Mouse (Mus musculus) CH12.LX (cell line): ENCODE measurements around the gene 4921517D22Rik. TPM values are rescaled to one million over a fixed set of nuclear protein-coding genes. Genes with fewer than 3 reads are reported as not detected.

Experiments
- DNase-seq: peaks from one replicate; pipeline ENCODE4 v3.0.0-alpha.2; 2013; ENCODE audit errors: extremely low read depth
- H3K27ac ChIP-seq: 2 replicates; pipeline ENCODE4 v1.5.1; 2012; ENCODE audit warnings: low read depth, mild to moderate bottlenecking, control low read depth, moderate library complexity; ENCODE audit not compliant: insufficient read depth
- H3K27me3 ChIP-seq: replicated peaks from 2 replicates; pipeline ENCODE3; 2012; ENCODE audit warnings: inconsistent platforms
- H3K36me3 ChIP-seq, 2 experiments: replicated peaks in 1 of 2; 2 replicates each; pipeline versions ENCODE3 to v1.6.1; 2012; ENCODE audit warnings: inconsistent platforms in 1 of 2, low read length in 1 of 2, mild to moderate bottlenecking in 1 of 2, mixed read lengths in 1 of 2, moderate library complexity in 1 of 2; ENCODE audit not compliant: control insufficient read depth in 1 of 2, insufficient read depth in 1 of 2
- H3K4me1 ChIP-seq, 2 experiments: 2 replicates each; pipeline ENCODE4 v1.6.1; 2012; ENCODE audit warnings: inconsistent platforms in 1 of 2, moderate library complexity in 1 of 2; ENCODE audit not compliant: insufficient read depth in 2 of 2, control insufficient read depth in 1 of 2
- H3K4me2 ChIP-seq: 2 replicates; pipeline ENCODE4 v1.6.1; 2012; ENCODE audit warnings: low read depth, mild to moderate bottlenecking, control low read depth; ENCODE audit not compliant: poor library complexity, insufficient read depth, severe bottlenecking
- H3K4me3 ChIP-seq, 3 experiments: fragments of 150-350 bp in 1 of 3; sonication (generic) in 1 of 3; replicated peaks in 1 of 3; 2 replicates each; pipeline versions ENCODE3 to v1.5.1; 2011 to 2012; ENCODE audit warnings: low read depth in 2 of 3, low read length in 2 of 3, mild to moderate bottlenecking in 2 of 3, moderate library complexity in 2 of 3, control low read depth in 1 of 3, improper control_type of control experiment in 1 of 3, inconsistent platforms in 1 of 3, mixed read lengths in 1 of 3; ENCODE audit not compliant: poor library complexity in 1 of 3
- H3K79me2 ChIP-seq: replicated peaks from 2 replicates; pipeline ENCODE4 v1.6.1; 2012; ENCODE audit warnings: mild to moderate bottlenecking, moderate library complexity; ENCODE audit not compliant: control insufficient read depth, poor library complexity, insufficient read depth, severe bottlenecking; ENCODE audit errors: extremely low read depth
- H3K9ac ChIP-seq: 2 replicates; pipeline ENCODE4 v1.6.1; 2012; ENCODE audit warnings: low read depth, mild to moderate bottlenecking, control low read depth, moderate library complexity; ENCODE audit not compliant: insufficient read depth
- H3K9me3 ChIP-seq: replicated peaks from 2 replicates; pipeline ENCODE3; 2012; ENCODE audit warnings: low read length, inconsistent platforms, mixed read lengths
- CHD1 ChIP-seq: IDR thresholded peaks from 2 replicates; pipeline ENCODE4 v1.6.1; 2012; ENCODE audit warnings: low read depth, low read length, improper control_type of control experiment, inconsistent platforms
- CTCF ChIP-seq, 2 experiments: IDR thresholded peaks in 1 of 2; conservative IDR thresholded peaks in 1 of 2; 2 replicates each; pipeline ENCODE4 v1.5.1; 2011 to 2012; ENCODE audit warnings: low read depth in 2 of 2, low read length in 2 of 2, improper control_type of control experiment in 1 of 2, inconsistent platforms in 1 of 2, mild to moderate bottlenecking in 1 of 2, moderate library complexity in 1 of 2
- E2F4 ChIP-seq: IDR thresholded peaks from 2 replicates; pipeline ENCODE4 v1.6.1; 2011; ENCODE audit warnings: low read depth, low read length, improper control_type of control experiment; ENCODE audit not compliant: insufficient replicate concordance
- ELF1 ChIP-seq: IDR thresholded peaks from 2 replicates; pipeline ENCODE4 v1.6.1; 2014; ENCODE audit warnings: low read depth, mild to moderate bottlenecking, inconsistent platforms, low read length, improper control_type of control experiment
- GABPA ChIP-seq: IDR thresholded peaks from 2 replicates; pipeline ENCODE4 v1.6.1; 2012; ENCODE audit warnings: low read depth, low read length, improper control_type of control experiment, inconsistent platforms; ENCODE audit not compliant: insufficient replicate concordance
- HCFC1 ChIP-seq: IDR thresholded peaks from 2 replicates; pipeline ENCODE4 v1.6.1; 2012; ENCODE audit warnings: low read depth, mild to moderate bottlenecking, inconsistent platforms, low read length, improper control_type of control experiment
- JUN ChIP-seq: IDR thresholded peaks from 2 replicates; pipeline ENCODE4 v1.6.1; 2011; ENCODE audit warnings: low read depth, mild to moderate bottlenecking, low read length, improper control_type of control experiment, moderate library complexity; ENCODE audit not compliant: insufficient read depth
- JUND ChIP-seq: conservative IDR thresholded peaks from 2 replicates; pipeline ENCODE4 v1.6.1; 2011; ENCODE audit warnings: low read depth, low read length, improper control_type of control experiment
- MAFK ChIP-seq: IDR thresholded peaks from 2 replicates; pipeline ENCODE4 v1.6.1; 2011; ENCODE audit warnings: low read length, improper control_type of control experiment; ENCODE audit not compliant: insufficient replicate concordance
- MAX ChIP-seq: IDR thresholded peaks from 2 replicates; pipeline ENCODE4 v1.6.1; 2011; ENCODE audit warnings: low read length, improper control_type of control experiment
- MAZ ChIP-seq: IDR thresholded peaks from 2 replicates; pipeline ENCODE4 v1.6.1; 2012; ENCODE audit warnings: low read depth, mild to moderate bottlenecking, inconsistent platforms, low read length, improper control_type of control experiment, moderate library complexity
- MEF2A ChIP-seq: IDR thresholded peaks from 2 replicates; pipeline ENCODE4 v1.6.1; 2014; ENCODE audit warnings: low read depth, mild to moderate bottlenecking, inconsistent platforms, low read length, improper control_type of control experiment, borderline replicate concordance
- MXI1 ChIP-seq: IDR thresholded peaks from 2 replicates; pipeline ENCODE4 v1.6.1; 2011; ENCODE audit warnings: mild to moderate bottlenecking, low read depth, low read length, improper control_type of control experiment
- MYC ChIP-seq: IDR thresholded peaks from 2 replicates; pipeline ENCODE4 v1.6.1; 2011; ENCODE audit warnings: low read depth, mild to moderate bottlenecking, improper control_type of control experiment, low read length
- NELFE ChIP-seq: IDR thresholded peaks from 2 replicates; pipeline ENCODE4 v1.6.1; 2011; ENCODE audit warnings: low read depth, low read length, improper control_type of control experiment
- NRF1 ChIP-seq: IDR thresholded peaks from 2 replicates; pipeline ENCODE4 v1.6.1; 2014; ENCODE audit warnings: low read depth, mild to moderate bottlenecking, inconsistent platforms, low read length, improper control_type of control experiment, moderate library complexity
- POLR2A ChIP-seq: IDR thresholded peaks from 2 replicates; pipeline ENCODE4 v1.6.1; 2011; ENCODE audit warnings: low read depth, mild to moderate bottlenecking, improper control_type of control experiment, low read length
- POLR2AphosphoS2 ChIP-seq: IDR thresholded peaks from 2 replicates; pipeline ENCODE4 v1.6.1; 2011; ENCODE audit warnings: low read depth, low read length, improper control_type of control experiment
- RAD21 ChIP-seq: IDR thresholded peaks from 2 replicates; pipeline ENCODE4 v1.6.1; 2011; ENCODE audit warnings: low read depth, mild to moderate bottlenecking, low read length, improper control_type of control experiment, moderate library complexity
- RCOR1 ChIP-seq: conservative IDR thresholded peaks from 2 replicates; pipeline ENCODE4 v1.6.1; 2012; ENCODE audit warnings: low read depth, mild to moderate bottlenecking, inconsistent platforms, low read length, improper control_type of control experiment
- SIN3A ChIP-seq: IDR thresholded peaks from 2 replicates; pipeline ENCODE4 v1.6.1; 2012; ENCODE audit warnings: low read length, improper control_type of control experiment, inconsistent platforms
- TBP ChIP-seq: conservative IDR thresholded peaks from 2 replicates; pipeline ENCODE4 v1.6.1; 2011; ENCODE audit warnings: low read depth, low read length, improper control_type of control experiment
- UBTF ChIP-seq: IDR thresholded peaks from 2 replicates; pipeline ENCODE4 v1.6.1; 2012; ENCODE audit warnings: low read depth, mild to moderate bottlenecking, inconsistent platforms, low read length, improper control_type of control experiment, moderate library complexity
- USF2 ChIP-seq: conservative IDR thresholded peaks from 2 replicates; pipeline ENCODE4 v1.6.1; 2011; ENCODE audit warnings: low read depth, low read length, improper control_type of control experiment
- ZC3H11A ChIP-seq: IDR thresholded peaks from 2 replicates; pipeline ENCODE4 v1.6.1; 2012; ENCODE audit warnings: low read depth, mild to moderate bottlenecking, inconsistent platforms, low read length, improper control_type of control experiment
- ZNF384 ChIP-seq: IDR thresholded peaks from 2 replicates; pipeline ENCODE4 v1.6.1; 2012; ENCODE audit warnings: low read depth, low read length, improper control_type of control experiment, inconsistent platforms
- dilution Hi-C: fragments of 300-500 bp; cut with MboI; formaldehyde crosslinking; loops from 2 replicates; pipeline ENCODE4 v1.14.3; 2020; ENCODE audit warnings: low sequenced_read_pairs; ENCODE audit not compliant: extremely low pct_unique_long_range_greater_than_20kb, extremely low pct_ligation_motif_present
- in situ Hi-C: fragments of 300-500 bp; cut with MboI; formaldehyde crosslinking; loops from 3 replicates; pipeline ENCODE4 v1.14.3; 2019; ENCODE audit warnings: low sequenced_read_pairs, low pct_ligation_motif_present, low pct_unique_long_range_greater_than_20kb, mixed read lengths
- polyA plus RNA-seq: library from polyadenylated mRNA; unstranded; fragments of >175 nt; gene quantifications from 2 replicates; pipeline ENCODE4 v1.2.1, GENCODE M21; 2012; ENCODE audit warnings: low read depth; ENCODE audit not compliant: insufficient read length
- total RNA-seq, 2 experiments: library from RNA; depleted of rRNA; stranded (reverse); fragments of 300-350 nt in 1 of 2; fragments of >200 nt in 1 of 2; gene quantifications; 2 replicates each; pipeline ENCODE4 v1.2.3; 2012 to 2014

4921517D22Rik gene
- total and polyA plus RNA-seq, 3 experiments = not detected

- Histone ChIP-seq H3K9ac (no peak overlapping the region), H3K27me3 (no peaks in the 10 kb centered on the region), H3K9me3 (no peaks in the 10 kb centered on the region), H3K4me3 (no peak overlapping the region), H3K36me3 (peaks cover 18 to 78% of the 10 kb centered on the region in 2 experiments), H3K4me2 (no peak overlapping the region), H3K79me2 (no peaks in the 10 kb centered on the region), H3K4me1 (no peaks in the 10 kb centered on the region), H3K27ac (no peak overlapping the region)
- no peak for DNase-seq
- in situ Hi-C loops = no loop called here
- TF ChIP-seq GABPA (no peak), CTCF (conservative IDR thresholded peaks at IDR 0.05 in 1 of 2, IDR thresholded peaks at IDR 0.05 in 1 of 2; ENCODE audit: low read depth in 2 of 2, low read length in 2 of 2) (no peak), ELF1 (no peak), E2F4 (no peak), POLR2AphosphoS2 (no peak), JUN (no peak), ZC3H11A (no peak), CHD1 (no peak), JUND (no peak), MXI1 (no peak), MAX (no peak), POLR2A (no peak), USF2 (no peak), UBTF (no peak), ZNF384 (no peak), MYC (no peak), SIN3A (no peak)
- dilution Hi-C loops = no loop called here
These were observed 51.1 kb downstream of the 4921517D22Rik start for GRCm38 (mm10) chr13:59642818-59643217.

GRCm38 (mm10) chr13:59640178-59640440 lies 53.8 kb downstream of the 4921517D22Rik start:
- no peak overlapping the region for H3K4me3 ChIP-seq
- TF ChIP-seq JUN = no peak
- TF ChIP-seq NELFE = no peak
- TF ChIP-seq SIN3A = no peak
- no peak for TF ChIP-seq RAD21
- no peak for TF ChIP-seq MAZ
- TF ChIP-seq JUND = no peak
- TF ChIP-seq MEF2A = no peak
- no peak for TF ChIP-seq CTCF (conservative IDR thresholded peaks at IDR 0.05 in 1 of 2, IDR thresholded peaks at IDR 0.05 in 1 of 2; ENCODE audit: low read depth in 2 of 2, low read length in 2 of 2)
- TF ChIP-seq NRF1 = no peak
- TF ChIP-seq GABPA = no peak
- TF ChIP-seq TBP = no peak
- TF ChIP-seq HCFC1 = no peak
- no peak for TF ChIP-seq RCOR1
- no peak for TF ChIP-seq USF2
- no peak for TF ChIP-seq MAX
- no peak for TF ChIP-seq MAFK
- no peak for TF ChIP-seq POLR2A

More at GRCm38 (mm10) chr13:59640178-59640440, 53.8 kb downstream of the 4921517D22Rik start:
- Histone ChIP-seq H3K9ac (no peak overlapping the region), H3K36me3 (peaks cover 34 to 79% of the 10 kb centered on the region in 2 experiments), H3K4me2 (no peak overlapping the region), H3K79me2 (no peaks in the 10 kb centered on the region), H3K9me3 (no peaks in the 10 kb centered on the region), H3K4me1 (peaks cover 0 to 5% of the 10 kb centered on the region in 2 experiments; a peak in 1 of 4 replicates), H3K27me3 (no peaks in the 10 kb centered on the region), H3K27ac (no peak overlapping the region)
- in situ Hi-C loops (no loop called here), dilution Hi-C loops (no loop called here)
- no peak for DNase-seq
